Mouse (Mus musculus): ENCODE measurements around the gene 1700013G24Rik. TPM values are rescaled to one million over a fixed set of nuclear protein-coding genes. Genes with fewer than 3 reads are reported as not detected.

1700013G24Rik gene
- polyA plus RNA-seq, 1 experiment from 2014 or later: not detected

DNA sequence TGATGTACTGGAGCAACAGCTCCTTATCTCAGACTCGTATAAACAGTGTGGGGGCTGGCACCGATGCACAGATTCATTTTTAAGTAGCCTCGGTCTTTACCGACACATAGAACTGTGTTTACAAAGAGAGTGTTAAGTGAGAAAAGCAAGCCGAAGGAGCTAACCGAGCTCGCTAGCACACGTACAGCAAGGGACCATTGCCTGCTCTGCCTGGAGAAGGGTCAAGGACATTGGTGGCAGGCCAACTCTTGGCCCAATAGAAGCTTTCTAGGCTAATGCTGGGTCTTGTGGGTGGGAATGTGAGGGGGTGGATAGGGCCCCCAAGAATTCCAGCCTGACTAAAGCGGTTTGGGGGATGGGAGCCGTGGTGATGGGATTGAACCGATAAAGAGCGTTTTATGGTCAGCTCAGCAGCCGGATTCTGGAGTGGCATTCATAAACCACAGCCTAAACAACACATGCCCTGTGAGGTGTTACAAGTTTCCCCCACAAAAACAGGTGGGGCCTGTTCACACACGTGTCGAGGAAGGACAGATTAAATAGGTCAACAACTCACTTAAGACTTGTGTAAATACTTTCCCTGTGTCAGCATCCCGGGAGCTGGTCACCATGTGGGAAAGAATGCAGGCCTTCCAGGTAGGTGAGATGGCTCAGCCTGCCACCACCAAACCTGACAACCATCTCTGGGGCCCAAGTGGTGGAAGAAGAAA, 9.1 kb downstream of the 1700013G24Rik start:
- no peak overlapping the region for H3K4me3 ChIP-seq (ENCODE audit: low read depth, low read length)
- no peaks in the 10 kb centered on the region for H3K36me3 ChIP-seq (ENCODE audit: control insufficient read depth, insufficient read depth)
- H3K4me2 ChIP-seq (ENCODE audit: low read depth, low read length): no peak overlapping the region
- no peaks in the 10 kb centered on the region for H3K27me3 ChIP-seq (ENCODE audit: control insufficient read depth, insufficient read depth, low read depth, low read length)
- H3K9me3 ChIP-seq (replicated peaks; ENCODE audit: control insufficient read depth, low read length): no peaks in the 10 kb centered on the region
- WGBS (ENCODE audit: insufficient replicate concordance): 65% methylated on average over 16 of the region's 16 CpGs
- H3K27ac ChIP-seq (ENCODE audit: low read length): no peak overlapping the region
- ATAC-seq (ENCODE audit: low read depth): no peak
- no peak overlapping the region for H3K9ac ChIP-seq (ENCODE audit: low read depth, low read length)
- peaks cover 8% of the 10 kb centered on the region for H3K4me1 ChIP-seq (ENCODE audit: control insufficient read depth, low read depth, low read length)

GRCm38 (mm10) chr4:137465125-137465787, 12.2 kb downstream of the 1700013G24Rik start:
- H3K4me1 ChIP-seq (ENCODE audit: control insufficient read depth, low read depth, low read length): peaks cover 6% of the 10 kb centered on the region; the same call in 1 of the 2 replicates

DNA sequence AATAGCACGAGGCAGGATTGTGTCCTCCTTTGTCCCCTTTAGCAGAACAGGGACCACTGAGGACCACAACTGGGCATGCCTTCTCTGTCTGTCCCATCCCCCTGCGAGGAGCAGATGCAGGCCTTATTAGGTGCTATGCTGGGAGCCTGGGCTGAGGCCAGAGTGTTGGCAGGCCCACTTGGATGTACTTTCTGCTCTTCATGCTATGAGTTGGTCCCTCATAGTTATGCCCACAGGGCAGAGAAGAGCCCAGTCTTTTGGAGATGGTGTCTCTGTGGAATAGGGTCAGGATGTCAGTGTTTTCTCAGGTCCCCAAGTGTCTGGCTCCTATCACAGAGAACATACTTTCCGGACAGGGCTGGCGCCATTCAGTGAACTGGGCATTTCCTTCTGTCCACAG, 13.9 kb downstream of the 1700013G24Rik start:
- peaks cover 6% of the 10 kb centered on the region; the same call in 1 of the 2 replicates for H3K4me1 ChIP-seq (ENCODE audit: control insufficient read depth, low read depth, low read length)
- H3K4me2 ChIP-seq (ENCODE audit: low read depth, low read length): no peak overlapping the region
- no peak for ATAC-seq (ENCODE audit: low read depth)
- no peak overlapping the region for H3K27ac ChIP-seq (ENCODE audit: low read length)
- no peaks in the 10 kb centered on the region for H3K9me3 ChIP-seq (replicated peaks; ENCODE audit: control insufficient read depth, low read length)
- no peak overlapping the region for H3K9ac ChIP-seq (ENCODE audit: low read depth, low read length)
- WGBS (ENCODE audit: insufficient replicate concordance): 59% methylated on average over 4 of the region's 4 CpGs
- H3K4me3 ChIP-seq (ENCODE audit: low read depth, low read length): no peak overlapping the region
- no peaks in the 10 kb centered on the region for H3K36me3 ChIP-seq (ENCODE audit: control insufficient read depth, insufficient read depth)
- H3K27me3 ChIP-seq (ENCODE audit: control insufficient read depth, insufficient read depth, low read depth, low read length): no peaks in the 10 kb centered on the region

More at GRCm38 (mm10) chr4:137465125-137465787, 12.2 kb downstream of the 1700013G24Rik start:
- Histone ChIP-seq H3K27ac (ENCODE audit: low read length) (no peak overlapping the region), H3K4me2 (ENCODE audit: low read depth, low read length) (no peak overlapping the region), H3K27me3 (ENCODE audit: control insufficient read depth, insufficient read depth, low read depth, low read length) (no peaks in the 10 kb centered on the region), H3K9ac (ENCODE audit: low read depth, low read length) (no peak overlapping the region), H3K9me3 (replicated peaks; ENCODE audit: control insufficient read depth, low read length) (no peaks in the 10 kb centered on the region), H3K36me3 (ENCODE audit: control insufficient read depth, insufficient read depth) (no peaks in the 10 kb centered on the region), H3K4me3 (ENCODE audit: low read depth, low read length) (no peak overlapping the region)
- 62% methylated on average over 13 of the region's 13 CpGs for WGBS (ENCODE audit: insufficient replicate concordance)
- ATAC-seq (ENCODE audit: low read depth): no peak

GRCm38 (mm10) chr4:137467525-137467924, 14.4 kb downstream of the 1700013G24Rik start:
- H3K9me3 ChIP-seq (replicated peaks; ENCODE audit: control insufficient read depth, low read length): no peaks in the 10 kb centered on the region
- ATAC-seq (ENCODE audit: low read depth): no peak
- no peak overlapping the region for H3K4me2 ChIP-seq (ENCODE audit: low read depth, low read length)
- peaks cover 6% of the 10 kb centered on the region; the same call in 1 of the 2 replicates for H3K4me1 ChIP-seq (ENCODE audit: control insufficient read depth, low read depth, low read length)
- no peaks in the 10 kb centered on the region for H3K36me3 ChIP-seq (ENCODE audit: control insufficient read depth, insufficient read depth)
- H3K9ac ChIP-seq (ENCODE audit: low read depth, low read length): no peak overlapping the region
- H3K4me3 ChIP-seq (ENCODE audit: low read depth, low read length): no peak overlapping the region
- no peak overlapping the region for H3K27ac ChIP-seq (ENCODE audit: low read length)
- 81% methylated on average over 2 of the region's 2 CpGs for WGBS (ENCODE audit: insufficient replicate concordance)
- H3K27me3 ChIP-seq (ENCODE audit: control insufficient read depth, insufficient read depth, low read depth, low read length): no peaks in the 10 kb centered on the region

DNA sequence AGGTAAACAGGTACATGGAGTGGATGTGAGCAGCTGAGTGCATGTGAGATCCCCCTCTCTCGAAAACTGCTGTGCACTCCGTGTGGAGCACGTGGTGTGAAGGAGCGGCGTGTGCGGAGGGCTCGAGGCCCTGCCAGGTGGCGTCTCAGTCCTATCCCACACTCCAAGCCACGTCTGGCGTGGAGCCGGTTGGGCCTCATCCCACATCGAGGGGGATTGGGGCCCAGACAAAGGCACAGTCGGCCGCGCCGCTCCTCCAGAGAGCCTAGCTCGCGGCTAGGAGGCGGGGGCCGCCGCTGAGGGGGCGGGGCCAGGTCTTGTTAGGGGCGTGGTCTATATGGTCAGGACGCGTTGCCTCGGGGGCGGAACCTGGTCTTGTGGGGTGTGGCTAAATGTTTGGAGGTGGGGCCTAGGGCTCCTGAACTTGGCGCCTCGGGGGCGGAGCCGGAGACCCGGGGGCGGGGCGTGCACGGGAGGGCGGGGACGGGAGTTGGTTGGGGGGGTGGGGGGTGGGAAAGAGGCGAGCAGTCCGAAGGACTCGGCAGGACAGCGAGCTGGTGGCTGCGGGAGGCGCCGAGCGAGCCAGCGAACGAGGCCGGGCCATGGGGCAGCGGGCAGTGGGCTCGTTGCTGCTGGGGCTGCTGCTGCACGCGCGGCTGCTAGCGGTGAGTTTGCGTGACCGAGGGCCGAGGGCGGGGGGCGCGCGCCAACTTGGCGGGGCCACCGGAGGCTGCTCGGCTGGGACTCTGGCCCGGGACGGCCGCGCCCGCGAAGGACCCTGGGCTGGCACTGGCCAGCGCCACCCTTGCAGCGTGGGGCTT, 15.4 kb downstream of the 1700013G24Rik start, which contains the start of gene Hspg2:
Gene Hspg2 (plus strand): TSS at position 510 of the 821 bp plus-strand sequence.
- Histone ChIP-seq H3K36me3 (ENCODE audit: control insufficient read depth, insufficient read depth) (no peaks in the 10 kb centered on the region), H3K27me3 (ENCODE audit: control insufficient read depth, insufficient read depth, low read depth, low read length) (no peaks in the 10 kb centered on the region), H3K4me3 (ENCODE audit: low read depth, low read length) (peak within 1 kb of the TSS; percentile 62), H3K27ac (ENCODE audit: low read length) (no peak within 1 kb of the TSS), H3K9me3 (replicated peaks; ENCODE audit: control insufficient read depth, low read length) (no peaks in the 10 kb centered on the region), H3K9ac (ENCODE audit: low read depth, low read length) (peak within 1 kb of the TSS; percentile 63), H3K4me2 (ENCODE audit: low read depth, low read length) (peak within 1 kb of the TSS; percentile 84), H3K4me1 (ENCODE audit: control insufficient read depth, low read depth, low read length) (peaks cover 6% of the 10 kb centered on the region; the same call in 1 of the 2 replicates)
- peak; percentile 84 for ATAC-seq (ENCODE audit: low read depth)
- WGBS (ENCODE audit: insufficient replicate concordance): 1% methylated on average over 72 of the region's 72 CpGs

DNA sequence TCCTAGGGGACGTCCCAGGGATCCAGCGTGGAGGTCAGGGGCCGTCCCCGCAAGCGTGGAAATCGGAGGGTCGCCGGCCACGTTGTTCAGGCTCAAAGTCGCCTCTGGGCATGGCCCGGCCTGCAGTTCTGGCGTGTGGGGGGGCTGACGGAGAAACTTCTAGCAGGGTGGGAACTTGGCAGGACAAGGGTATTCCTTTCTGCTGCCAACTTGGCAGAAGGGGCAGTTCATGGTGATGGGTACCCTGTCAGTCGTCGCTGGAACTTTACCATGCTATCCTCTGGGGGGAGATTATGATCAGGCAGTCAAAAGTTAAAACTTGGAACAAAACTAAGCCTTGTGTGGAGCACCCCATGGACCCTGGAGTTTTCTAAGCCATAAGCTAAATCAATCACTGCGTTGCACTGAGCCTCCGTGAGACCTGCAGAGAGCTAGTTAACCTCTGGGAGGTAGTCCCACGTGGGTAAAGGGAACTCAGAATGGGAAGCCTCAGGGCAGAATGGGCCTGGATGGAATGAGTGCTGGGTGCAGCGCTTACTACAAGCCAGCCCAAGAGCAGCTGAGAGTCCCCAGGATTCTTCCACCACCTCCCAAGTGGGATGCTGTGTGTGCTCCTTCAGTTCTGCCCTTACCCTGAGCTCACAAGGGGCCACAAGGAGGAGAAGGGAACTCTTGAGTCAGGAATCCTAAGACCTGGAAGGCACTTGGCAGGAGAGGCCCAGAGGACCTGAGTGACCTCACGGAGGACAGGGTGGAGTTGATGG, 16.2 kb downstream of the 1700013G24Rik start:
- peaks cover 6% of the 10 kb centered on the region; the same call in 1 of the 2 replicates for H3K4me1 ChIP-seq (ENCODE audit: control insufficient read depth, low read depth, low read length)
- H3K4me2 ChIP-seq (ENCODE audit: low read depth, low read length): peak overlapping the region; percentile 84
- H3K4me3 ChIP-seq (ENCODE audit: low read depth, low read length): peak overlapping the region; percentile 62
- no peaks in the 10 kb centered on the region for H3K27me3 ChIP-seq (ENCODE audit: control insufficient read depth, insufficient read depth, low read depth, low read length)
- 8% methylated on average over 20 of the region's 20 CpGs for WGBS (ENCODE audit: insufficient replicate concordance)
- no peak overlapping the region for H3K27ac ChIP-seq (ENCODE audit: low read length)
- H3K36me3 ChIP-seq (ENCODE audit: control insufficient read depth, insufficient read depth): no peaks in the 10 kb centered on the region
- no peaks in the 10 kb centered on the region for H3K9me3 ChIP-seq (replicated peaks; ENCODE audit: control insufficient read depth, low read length)
- H3K9ac ChIP-seq (ENCODE audit: low read depth, low read length): peak overlapping the region; percentile 63
- ATAC-seq (ENCODE audit: low read depth): no peak

GRCm38 (mm10) chr4:137469845-137470692, 17.0 kb downstream of the 1700013G24Rik start:
- ATAC-seq (ENCODE audit: low read depth): no peak
- WGBS (ENCODE audit: insufficient replicate concordance): 47% methylated on average over 15 of the region's 15 CpGs
- Histone ChIP-seq H3K4me3 (ENCODE audit: low read depth, low read length) (peak overlapping the region; percentile 62), H3K27me3 (ENCODE audit: control insufficient read depth, insufficient read depth, low read depth, low read length) (no peaks in the 10 kb centered on the region), H3K4me1 (ENCODE audit: control insufficient read depth, low read depth, low read length) (peaks cover 6% of the 10 kb centered on the region; the same call in 1 of the 2 replicates), H3K4me2 (ENCODE audit: low read depth, low read length) (peak overlapping the region; percentile 84), H3K9ac (ENCODE audit: low read depth, low read length) (no peak overlapping the region), H3K36me3 (ENCODE audit: control insufficient read depth, insufficient read depth) (no peaks in the 10 kb centered on the region), H3K27ac (ENCODE audit: low read length) (no peak overlapping the region), H3K9me3 (replicated peaks; ENCODE audit: control insufficient read depth, low read length) (no peaks in the 10 kb centered on the region)

Measured in liver, embryonic 16.5 days (tissue).